Mouse (Mus musculus): Measurements from ENCODE around the gene Gstp2. TPM values are rescaled to one million over a fixed set of nuclear protein-coding genes. Genes with fewer than 3 reads are reported as not detected.

Gene Gstp2
- 21.6 and 25.1 TPM in 2 replicates for polyA plus RNA-seq (2015; fragmentation: Nextera tagmentation; extraction: Ambion mirVana)

DNA sequence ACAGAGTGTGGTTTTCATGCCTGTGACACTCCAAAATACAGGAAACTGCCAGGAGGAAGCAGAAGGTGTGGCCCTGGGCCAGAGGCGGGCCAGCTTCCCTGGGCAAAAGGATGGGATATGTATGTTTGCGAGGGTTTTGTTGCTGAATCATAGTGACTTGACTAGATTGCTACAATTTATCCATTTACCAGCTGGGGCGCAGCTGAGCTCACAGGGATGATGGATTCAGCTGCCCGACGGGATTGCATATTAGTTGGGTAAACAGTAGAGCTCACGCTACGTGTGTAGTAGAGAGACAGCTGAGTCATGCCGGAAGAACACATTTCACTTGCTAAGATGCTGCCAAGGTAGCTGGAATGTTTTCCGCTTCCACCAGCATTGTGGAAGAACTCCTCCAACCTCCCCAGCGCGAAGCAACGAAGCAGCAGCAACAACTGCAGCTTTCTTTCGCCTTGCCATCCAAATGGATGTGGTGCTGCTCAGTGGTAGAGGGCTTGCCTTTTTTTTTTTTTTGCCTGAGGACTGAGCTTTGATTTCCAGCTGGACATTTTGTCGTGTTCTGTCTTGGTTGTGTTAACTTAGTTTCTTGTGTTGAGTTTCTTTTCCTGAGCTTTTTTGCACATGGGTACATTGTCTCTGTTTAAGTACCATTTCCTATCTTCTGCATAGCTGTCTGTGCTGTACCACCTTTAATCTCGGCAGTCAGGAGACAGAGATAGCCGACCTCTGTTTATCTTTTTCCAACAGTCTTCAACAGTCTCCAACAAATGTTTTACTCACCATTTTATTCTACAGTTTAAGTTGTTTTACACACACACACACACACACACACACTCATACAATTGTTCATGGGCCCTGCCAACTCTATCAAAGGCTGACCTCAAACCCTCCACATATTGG, at the start of gene Gstp2:
TSS of gene Gstp2 (minus strand) at position 58 of the 900 bp plus-strand sequence.

DNA sequence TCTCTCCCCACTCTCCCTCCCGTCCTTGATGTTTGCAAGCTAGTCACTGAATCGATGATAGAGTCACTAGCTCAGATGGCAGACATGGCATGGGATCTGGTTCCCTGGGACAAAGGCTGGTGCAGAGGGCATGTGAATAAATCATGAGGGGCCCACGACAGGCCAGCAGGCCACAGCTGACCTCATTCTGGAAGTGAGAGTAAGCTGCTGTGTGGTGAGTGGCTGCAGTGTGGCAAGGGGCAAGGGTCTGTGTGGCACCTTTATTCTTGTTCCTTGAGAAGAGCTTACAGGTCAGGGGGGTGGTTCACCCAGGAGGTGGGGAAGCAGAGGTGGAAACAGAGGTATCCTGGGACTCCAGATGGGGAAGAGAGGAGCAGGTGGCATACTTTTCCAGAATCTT, 35.6 kb upstream of the Gstp2 start, which contains the start of gene Cabp2:
TSS of gene Cabp2 (plus strand) at position 185 of the 400 bp plus-strand sequence.

DNA sequence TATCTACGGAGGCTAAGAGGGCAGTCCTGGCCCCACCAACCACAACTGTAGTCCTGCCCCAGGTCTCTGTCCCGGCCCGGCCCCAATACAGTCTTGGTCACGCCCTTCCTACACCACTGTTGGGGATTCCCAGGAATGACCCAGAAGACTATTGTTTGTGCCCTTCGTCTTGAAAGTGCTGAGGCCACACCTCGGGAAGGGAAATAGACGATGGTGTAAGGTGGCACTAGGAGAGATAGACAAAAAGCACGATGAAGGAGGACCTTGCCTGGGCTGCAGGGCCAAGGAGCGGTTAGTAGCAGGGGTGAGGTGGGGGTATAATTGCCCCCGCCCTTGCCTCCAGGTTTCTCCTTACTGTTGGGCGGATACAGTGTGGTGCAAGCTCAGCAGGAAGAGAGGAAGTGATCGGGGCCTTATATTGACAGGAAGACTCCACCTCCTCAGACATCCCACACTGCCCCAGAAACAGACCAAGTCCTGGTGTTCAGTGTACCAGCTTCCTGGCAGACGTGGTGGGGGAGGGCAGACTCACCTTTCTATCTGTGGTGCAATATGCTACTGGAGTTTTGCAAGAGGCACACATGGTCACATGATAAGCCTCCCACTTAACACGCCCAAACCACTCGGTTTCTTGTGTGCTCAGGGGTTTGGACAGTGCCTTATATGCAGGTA, 13.4 kb upstream of the Gstp2 start, which contains the start of gene Gstp3:
TSS of gene Gstp3 (minus strand) at position 501 of the 672 bp plus-strand sequence.

DNA sequence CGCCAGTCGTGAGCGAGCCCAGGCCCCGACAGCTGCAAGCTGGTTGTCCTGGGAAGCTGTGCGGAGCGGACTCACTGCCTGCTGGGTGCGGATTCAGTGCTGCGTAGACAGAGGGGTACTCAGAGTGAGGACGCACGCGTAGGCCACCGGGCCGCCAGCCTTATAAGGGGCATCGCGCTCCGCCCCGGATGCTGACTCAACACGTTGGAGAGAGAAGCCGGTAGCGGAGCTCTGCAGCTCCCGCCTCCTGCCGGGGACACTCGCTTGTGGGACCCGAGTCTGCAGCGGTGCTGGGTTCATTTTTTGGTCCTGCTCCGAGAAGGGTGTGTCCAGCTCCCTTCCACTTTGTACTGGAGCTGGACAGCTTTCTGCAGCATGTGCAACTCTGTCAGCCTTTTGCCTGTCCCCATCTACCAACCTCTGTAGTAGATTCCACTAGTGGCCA, 8.0 kb downstream of the Gstp2 start, which contains the start of gene Gstp1:
TSS of gene Gstp1 (minus strand) at position 198 of the 445 bp plus-strand sequence.

DNA sequence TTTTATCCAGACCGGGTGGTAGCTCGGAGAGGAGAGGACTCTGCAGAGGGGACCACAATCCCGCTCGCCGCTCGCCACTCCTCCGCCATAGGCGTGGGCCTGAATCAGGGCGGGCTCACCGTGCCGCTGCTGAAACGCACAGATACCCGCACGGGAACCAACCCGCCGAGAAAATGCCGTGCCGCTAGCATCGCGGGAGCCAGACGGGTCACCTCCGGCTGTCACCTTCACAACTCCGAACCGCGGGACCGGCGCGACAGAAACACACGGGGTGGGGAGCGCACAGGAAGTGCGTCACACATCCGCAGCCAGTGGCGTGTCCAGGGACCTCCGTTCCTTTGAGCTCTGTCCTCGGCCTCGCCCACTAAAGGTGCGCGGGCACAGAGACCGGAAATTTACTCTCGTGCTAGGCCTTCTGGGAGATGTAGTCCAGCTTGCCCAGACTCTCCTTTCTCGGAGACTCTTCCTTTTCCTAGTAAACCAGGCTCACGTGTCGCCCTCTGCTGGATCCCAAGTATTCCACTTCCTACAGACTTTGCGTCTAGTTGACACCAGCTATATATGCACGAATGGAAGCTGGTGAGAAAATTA, 33.3 kb downstream of the Gstp2 start, which contains the start of gene Ndufv1:
TSS of gene Ndufv1 (minus strand) at position 375 of the 591 bp plus-strand sequence.

DNA sequence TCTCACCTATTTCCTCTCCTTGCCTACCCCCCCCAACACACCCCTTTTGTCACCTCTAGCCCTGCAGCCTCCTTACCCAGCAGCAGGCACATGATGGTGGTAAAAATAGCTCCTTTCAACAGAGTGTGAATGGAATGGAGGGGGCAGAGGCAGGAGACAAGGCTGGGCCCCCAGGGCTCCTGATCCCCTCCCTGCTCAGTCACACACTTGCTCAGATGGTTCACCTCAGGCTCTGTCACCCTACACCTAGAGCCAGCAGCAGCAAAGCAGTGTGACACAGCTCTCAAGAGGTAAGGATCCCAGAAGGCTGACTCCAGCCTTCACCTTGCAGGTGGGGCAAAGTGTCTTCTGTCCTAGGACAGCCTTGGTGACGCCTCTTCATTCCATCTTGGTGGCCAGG, 42.7 kb downstream of the Gstp2 start, which contains the start of gene Doc2g:
TSS of gene Doc2g (plus strand) at position 202 of the 400 bp plus-strand sequence.

DNA sequence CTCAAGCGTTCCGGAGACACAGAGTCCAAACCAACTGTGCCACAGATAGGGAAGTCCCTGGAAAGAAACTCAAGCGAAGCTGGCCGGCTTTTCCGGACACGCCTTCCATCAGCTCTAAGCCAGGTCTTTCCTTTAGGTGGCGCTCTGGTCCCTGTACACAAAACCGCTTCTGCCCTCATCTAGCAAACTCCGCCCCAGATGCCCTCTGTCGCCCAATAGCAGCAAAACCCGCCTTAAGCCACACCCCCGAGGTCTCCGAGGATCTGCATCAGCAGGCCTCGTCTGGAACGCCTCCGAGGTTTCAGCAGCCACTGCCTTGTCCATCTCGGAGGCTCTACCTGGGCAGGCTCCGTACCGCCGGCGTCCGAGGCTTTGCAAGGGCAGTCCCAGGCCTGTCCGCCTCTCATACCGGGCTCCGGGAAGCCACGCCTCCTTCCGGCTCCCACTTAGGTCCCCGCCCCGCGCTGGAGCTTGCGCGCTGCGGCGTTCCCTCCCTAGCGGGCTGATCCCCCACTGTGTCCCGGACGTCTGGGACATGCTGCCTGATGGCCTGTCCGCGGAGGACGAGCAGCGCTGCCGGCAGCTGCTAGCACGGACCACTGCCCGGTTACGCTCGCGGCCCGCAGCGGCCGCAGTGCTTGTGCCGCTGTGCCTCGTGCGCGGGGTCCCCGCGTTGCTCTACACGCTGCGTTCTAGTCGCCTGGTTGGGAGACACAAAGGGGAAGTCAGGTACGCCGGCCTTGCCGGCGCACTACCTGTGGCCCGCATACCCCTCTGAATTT, 45.5 kb downstream of the Gstp2 start, which contains the start of the genes Nudt8 and Gm49405:
TSS of gene Nudt8 (plus strand) at position 462 of the 782 bp plus-strand sequence.
TSS of gene Gm49405 (plus strand) at position 508 of the 782 bp plus-strand sequence.

DNA sequence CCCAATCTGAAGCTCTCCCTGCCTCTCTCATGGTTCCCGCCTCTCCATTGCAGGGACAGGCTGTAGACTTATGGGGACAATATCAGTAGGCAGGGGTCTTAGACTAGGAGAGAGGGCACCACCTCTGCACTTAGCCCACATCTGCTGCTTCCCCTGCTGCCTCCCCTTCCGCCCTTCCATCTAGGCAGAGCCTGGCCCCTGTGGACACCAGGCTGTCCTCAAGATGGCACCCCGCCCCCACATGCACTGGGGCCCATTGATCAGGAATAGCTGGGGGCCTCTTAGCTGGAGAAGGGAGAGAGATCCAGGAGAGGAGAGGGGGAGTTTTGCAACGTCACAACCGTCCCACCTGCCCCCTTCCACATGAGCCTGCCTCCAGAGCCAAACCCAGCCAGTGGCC, 53.4 kb downstream of the Gstp2 start, which contains the start of gene Tbx10:
TSS of gene Tbx10 (plus strand) at position 337 of the 400 bp plus-strand sequence.

Other genes with a start within 250 kb of the Gstp2 start
- 21.8 and 25.8 TPM in 2 replicates for gene Chka, start 194.2 kb downstream of the Gstp2 start, polyA plus RNA-seq (2015; fragmentation: Nextera tagmentation; extraction: Ambion mirVana)
- 18.2 and 23.2 TPM in 2 replicates for gene Tcirg1, start 138.9 kb downstream of the Gstp2 start, polyA plus RNA-seq (2015; fragmentation: Nextera tagmentation; extraction: Ambion mirVana)
- 279 and 309 TPM in 2 replicates for gene Ndufs8, start 133.2 kb downstream of the Gstp2 start, polyA plus RNA-seq (2015; fragmentation: Nextera tagmentation; extraction: Ambion mirVana)
- 3.3 and 8.6 TPM in 2 replicates for gene Aldh3b1, start 116.2 kb downstream of the Gstp2 start, polyA plus RNA-seq (2015; fragmentation: Nextera tagmentation; extraction: Ambion mirVana)
- gene Unc93b1, start 110.8 kb downstream of the Gstp2 start, polyA plus RNA-seq (2015; fragmentation: Nextera tagmentation; extraction: Ambion mirVana): 21.7 and 32.0 TPM in 2 replicates
- gene Aldh3b3, start 87.4 kb downstream of the Gstp2 start, polyA plus RNA-seq (2015; fragmentation: Nextera tagmentation; extraction: Ambion mirVana): 0.29 and 0.30 TPM in 2 replicates
- gene Aldh3b2, start 73.7 kb downstream of the Gstp2 start, polyA plus RNA-seq (2015; fragmentation: Nextera tagmentation; extraction: Ambion mirVana): 122 and 144 TPM in 2 replicates
- gene Acy3, start 59.5 kb downstream of the Gstp2 start, polyA plus RNA-seq (2015; fragmentation: Nextera tagmentation; extraction: Ambion mirVana): 6.1 and 7.0 TPM in 2 replicates
- 0.11 TPM in 1 of 2 replicates, not detected in the other for gene Tbx10, start 53.3 kb downstream of the Gstp2 start, polyA plus RNA-seq (2015; fragmentation: Nextera tagmentation; extraction: Ambion mirVana)
- 29.1 and 36.0 TPM in 2 replicates for gene Nudt8, start 45.4 kb downstream of the Gstp2 start, polyA plus RNA-seq (2015; fragmentation: Nextera tagmentation; extraction: Ambion mirVana)
- 0.82 and 1.3 TPM in 2 replicates for gene Gm49405, start 45.4 kb downstream of the Gstp2 start, polyA plus RNA-seq (2015; fragmentation: Nextera tagmentation; extraction: Ambion mirVana)
- 1.5 and 2.1 TPM in 2 replicates for gene Doc2g, start 42.7 kb downstream of the Gstp2 start, polyA plus RNA-seq (2015; fragmentation: Nextera tagmentation; extraction: Ambion mirVana)
- gene Ndufv1, start 33.2 kb downstream of the Gstp2 start, polyA plus RNA-seq (2015; fragmentation: Nextera tagmentation; extraction: Ambion mirVana): 170 and 175 TPM in 2 replicates
- gene Gstp1, start 8.0 kb downstream of the Gstp2 start, polyA plus RNA-seq (2015; fragmentation: Nextera tagmentation; extraction: Ambion mirVana): 432 and 441 TPM in 2 replicates
- gene Gstp3, start 13.5 kb upstream of the Gstp2 start, polyA plus RNA-seq (2015; fragmentation: Nextera tagmentation; extraction: Ambion mirVana): 0.33 and 0.52 TPM in 2 replicates
- not detected in 2 replicates for gene Cabp2, start 35.6 kb upstream of the Gstp2 start, polyA plus RNA-seq (2015; fragmentation: Nextera tagmentation; extraction: Ambion mirVana)
- gene Cdk2ap2, start 51.2 kb upstream of the Gstp2 start, polyA plus RNA-seq (2015; fragmentation: Nextera tagmentation; extraction: Ambion mirVana): 75.9 and 93.8 TPM in 2 replicates
- 10.2 and 13.2 TPM in 2 replicates for gene Pitpnm1, start 54.0 kb upstream of the Gstp2 start, polyA plus RNA-seq (2015; fragmentation: Nextera tagmentation; extraction: Ambion mirVana)
- gene Aip, start 79.8 kb upstream of the Gstp2 start, polyA plus RNA-seq (2015; fragmentation: Nextera tagmentation; extraction: Ambion mirVana): 76.9 and 77.9 TPM in 2 replicates
- not detected in 2 replicates for gene Gpr152, start 93.8 kb upstream of the Gstp2 start, polyA plus RNA-seq (2015; fragmentation: Nextera tagmentation; extraction: Ambion mirVana)
- 0.28 and 0.41 TPM in 2 replicates for gene Cabp4, start 98.0 kb upstream of the Gstp2 start, polyA plus RNA-seq (2015; fragmentation: Nextera tagmentation; extraction: Ambion mirVana)
- gene Coro1b, start 102.6 kb upstream of the Gstp2 start, polyA plus RNA-seq (2015; fragmentation: Nextera tagmentation; extraction: Ambion mirVana): 130 and 133 TPM in 2 replicates
- 0.54 and 0.65 TPM in 2 replicates for gene Ptprcap, start 107.6 kb upstream of the Gstp2 start, polyA plus RNA-seq (2015; fragmentation: Nextera tagmentation; extraction: Ambion mirVana)
- 28.6 and 31.4 TPM in 2 replicates for gene Rps6kb2, start 117.3 kb upstream of the Gstp2 start, polyA plus RNA-seq (2015; fragmentation: Nextera tagmentation; extraction: Ambion mirVana)
- gene Carns1, start 129.5 kb upstream of the Gstp2 start, polyA plus RNA-seq (2015; fragmentation: Nextera tagmentation; extraction: Ambion mirVana): 5.8 and 7.8 TPM in 2 replicates
- 1.3 and 1.5 TPM in 2 replicates for gene Tbc1d10c, start 145.3 kb upstream of the Gstp2 start, polyA plus RNA-seq (2015; fragmentation: Nextera tagmentation; extraction: Ambion mirVana)
- 476 and 486 TPM in 2 replicates for gene Ppp1ca, start 146.0 kb upstream of the Gstp2 start, polyA plus RNA-seq (2015; fragmentation: Nextera tagmentation; extraction: Ambion mirVana)
- gene Rad9a, start 155.6 kb upstream of the Gstp2 start, polyA plus RNA-seq (2015; fragmentation: Nextera tagmentation; extraction: Ambion mirVana): 12.6 and 15.8 TPM in 2 replicates
- gene Clcf1, start 168.2 kb upstream of the Gstp2 start, polyA plus RNA-seq (2015; fragmentation: Nextera tagmentation; extraction: Ambion mirVana): 1.8 TPM in 2 replicates
- gene AC109138.7, start 168.3 kb upstream of the Gstp2 start, polyA plus RNA-seq (2015; fragmentation: Nextera tagmentation; extraction: Ambion mirVana): not detected in 2 replicates
- gene Pold4, start 185.9 kb upstream of the Gstp2 start, polyA plus RNA-seq (2015; fragmentation: Nextera tagmentation; extraction: Ambion mirVana): 44.5 and 63.8 TPM in 2 replicates
- 19.2 and 19.3 TPM in 2 replicates for gene Ssh3, start 223.2 kb upstream of the Gstp2 start, polyA plus RNA-seq (2015; fragmentation: Nextera tagmentation; extraction: Ambion mirVana)
- 7.9 and 8.3 TPM in 2 replicates for gene Ankrd13d, start 237.1 kb upstream of the Gstp2 start, polyA plus RNA-seq (2015; fragmentation: Nextera tagmentation; extraction: Ambion mirVana)

All from urinary bladder, postnatal 0 days (tissue).